Mouse (Mus musculus): ENCODE measurements at regions not wholly inside any gene's neighbourhood (a gene's known extent, or its start where the extent isn't known, plus 50 kb on each side); places are given as distances from the start of the nearest gene placed in this dataset.
A peak's percentile ranks its signal among the peaks of the same experiment; 100 is the strongest.

GRCm38 (mm10) chrX:77009336-77009735, 406.6 kb upstream of the Cldn34d start:
- DNase-seq: no peak

GRCm38 (mm10) chrX:77013890-77014289, 411.2 kb upstream of the Cldn34d start:
- DNase-seq: no peak

GRCm38 (mm10) chrX:77050401-77051381, 448.0 kb upstream of the Cldn34d start:
- DNase-seq: peak in 1 of 2 experiments; percentile 5

GRCm38 (mm10) chrX:77052036-77052435, 449.3 kb upstream of the Cldn34d start:
- no peak for DNase-seq

- peak; percentile 1 to 2 for DNase-seq
These were observed 431.0 kb upstream of the Tbl1x start for GRCm38 (mm10) chrX:77079776-77080175.

GRCm38 (mm10) chrX:77082716-77083115, 428.1 kb upstream of the Tbl1x start:
- no peak for DNase-seq

- no peak for DNase-seq
These were observed 389.1 kb upstream of the Tbl1x start for GRCm38 (mm10) chrX:77121761-77122160.
